Mouse (Mus musculus) ES-E14 (cell line): ENCODE results near the gene Lbp. TPM values are rescaled to one million over a fixed set of nuclear protein-coding genes. Genes with fewer than 3 reads are reported as not detected.

Experiments
- DNase-seq: peaks from one replicate; pipeline ENCODE4 v3.0.0-alpha.2; 2013; ENCODE audit warnings: low read depth, low spot score
- H3K27ac ChIP-seq: 2 replicates; pipeline ENCODE4 v1.5.1; 2012; ENCODE audit warnings: low read depth, mild to moderate bottlenecking, low read length, moderate library complexity, mixed read lengths; ENCODE audit not compliant: poor library complexity, insufficient read depth, severe bottlenecking
- H3K36me3 ChIP-seq: 2 replicates; pipeline ENCODE4 v1.6.1; 2012; ENCODE audit warnings: mild to moderate bottlenecking, low read length, moderate library complexity, mixed read lengths; ENCODE audit not compliant: control insufficient read depth, poor library complexity, insufficient read depth, severe bottlenecking
- H3K4me1 ChIP-seq, 2 experiments: fragments of 150-350 bp in 1 of 2; sonication (generic) in 1 of 2; 2 replicates each; pipeline ENCODE4 v1.6.1; 2012; ENCODE audit warnings: low read length in 2 of 2, mild to moderate bottlenecking in 1 of 2, mixed read lengths in 1 of 2; ENCODE audit not compliant: control insufficient read depth in 2 of 2, insufficient read depth in 2 of 2, poor library complexity in 1 of 2
- H3K4me3 ChIP-seq, 2 experiments: fragments of 150-350 bp in 1 of 2; sonication (generic) in 1 of 2; 2 replicates each; pipeline ENCODE4 v1.5.1; 2012; ENCODE audit warnings: low read length in 2 of 2, low read depth in 1 of 2, mild to moderate bottlenecking in 1 of 2, mixed read lengths in 1 of 2; ENCODE audit not compliant: insufficient read depth in 1 of 2, poor library complexity in 1 of 2, severe bottlenecking in 1 of 2
- H3K9ac ChIP-seq: 2 replicates; pipeline ENCODE4 v1.6.1; 2012; ENCODE audit warnings: low read depth, mild to moderate bottlenecking, low read length, mixed read lengths; ENCODE audit not compliant: poor library complexity, insufficient read depth, severe bottlenecking
- H3K9me3 ChIP-seq: fragments of 150-350 bp; sonication (generic); 2 replicates; pipeline ENCODE4 v1.6.1; 2012; ENCODE audit warnings: low read depth, mild to moderate bottlenecking, low read length; ENCODE audit not compliant: control insufficient read depth, insufficient read depth
- CHD2 ChIP-seq: IDR thresholded peaks from 2 replicates; pipeline ENCODE4 v1.6.1; 2014; ENCODE audit warnings: mild to moderate bottlenecking, low read depth, low read length, inconsistent platforms
- HCFC1 ChIP-seq: IDR thresholded peaks from 2 replicates; pipeline ENCODE4 v1.6.1; 2012; ENCODE audit warnings: low read length, inconsistent platforms, borderline replicate concordance; ENCODE audit not compliant: insufficient read depth
- MAFK ChIP-seq: IDR thresholded peaks from 2 replicates; pipeline ENCODE4 v1.6.1; 2014; ENCODE audit warnings: mild to moderate bottlenecking, low read depth, low read length, inconsistent platforms; ENCODE audit not compliant: insufficient read depth
- ZC3H11A ChIP-seq: IDR thresholded peaks from 2 replicates; pipeline ENCODE4 v1.6.1; 2012; ENCODE audit warnings: low read depth, mild to moderate bottlenecking, inconsistent platforms, low read length, borderline replicate concordance
- ZNF384 ChIP-seq: IDR thresholded peaks from 2 replicates; pipeline ENCODE4 v1.6.1; 2012; ENCODE audit warnings: low read depth, low read length, inconsistent platforms
- in situ Hi-C, 2 experiments: fragments of 600-800 bp; cut with MboI; formaldehyde crosslinking; loops; one replicate each; pipeline ENCODE4 v1.15.1; 2025; ENCODE audit warnings: low sequenced_read_pairs in 2 of 2, inconsistent platforms in 1 of 2; ENCODE audit not compliant: unreplicated experiment in 2 of 2
- total RNA-seq: library from RNA; depleted of rRNA; stranded (reverse); fragments of 300-350 nt; gene quantifications from 2 replicates; pipeline ENCODE4 v1.2.3, GENCODE M21; 2012

Gene Lbp
- total RNA-seq, 1 experiment: 0.18 TPM

DNA sequence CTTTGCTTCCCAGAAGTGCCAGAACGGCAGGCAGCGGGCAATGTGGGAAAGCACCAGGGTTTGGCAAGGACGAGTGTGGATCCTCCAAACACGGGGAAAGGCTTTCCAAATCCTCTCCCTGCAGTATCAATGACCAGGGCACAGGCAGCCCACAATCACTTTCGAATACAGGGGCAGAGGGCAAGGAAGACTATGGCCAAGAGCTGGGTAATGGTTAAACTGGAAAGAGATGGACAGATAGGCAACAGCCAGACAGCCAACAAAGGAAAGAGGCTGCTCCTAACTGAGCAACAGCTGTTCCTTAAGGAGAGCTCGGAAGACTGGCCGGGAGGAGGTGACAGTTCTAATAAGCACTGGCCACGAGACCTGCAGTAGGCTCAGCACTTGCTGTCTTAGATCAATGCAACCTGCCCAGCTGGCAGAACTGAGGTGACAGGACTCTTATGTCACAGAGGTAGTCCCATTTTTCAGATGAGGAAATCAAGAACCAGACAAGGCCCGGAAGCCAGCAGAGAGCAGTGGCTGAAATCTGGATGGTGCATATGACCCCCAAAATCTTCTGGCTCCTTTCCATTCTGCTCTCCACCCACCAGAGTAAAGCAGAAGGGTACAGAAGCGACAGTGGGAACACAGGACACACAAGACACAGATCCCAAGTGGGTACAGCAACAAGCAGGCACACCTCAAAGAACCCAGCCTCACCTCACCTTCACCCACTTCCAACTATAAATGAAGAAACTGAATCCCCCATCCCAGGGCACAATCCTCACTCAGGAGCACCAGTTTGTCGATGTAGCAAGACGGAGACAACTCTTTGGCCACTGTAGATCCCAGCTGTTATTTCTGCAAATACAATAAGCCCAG is 53.7 kb downstream of the Lbp start:
- Histone ChIP-seq H3K4me3 (peak overlapping the region; percentile 85 to 94), H3K9me3 (no peaks in the 10 kb centered on the region), H3K27ac (no peak overlapping the region), H3K4me1 (peaks cover 2 to 10% of the 10 kb centered on the region in 2 experiments; a peak in 2 of 4 replicates), H3K36me3 (peaks cover 58% of the 10 kb centered on the region), H3K9ac (peak overlapping the region; percentile 97)
- TF ChIP-seq HCFC1 (no peak), ZNF384 (no peak), ZC3H11A (no peak), CHD2 (no peak), MAFK (no peak)
- in situ Hi-C loops: no loop called here
- DNase-seq: no peak

DNA sequence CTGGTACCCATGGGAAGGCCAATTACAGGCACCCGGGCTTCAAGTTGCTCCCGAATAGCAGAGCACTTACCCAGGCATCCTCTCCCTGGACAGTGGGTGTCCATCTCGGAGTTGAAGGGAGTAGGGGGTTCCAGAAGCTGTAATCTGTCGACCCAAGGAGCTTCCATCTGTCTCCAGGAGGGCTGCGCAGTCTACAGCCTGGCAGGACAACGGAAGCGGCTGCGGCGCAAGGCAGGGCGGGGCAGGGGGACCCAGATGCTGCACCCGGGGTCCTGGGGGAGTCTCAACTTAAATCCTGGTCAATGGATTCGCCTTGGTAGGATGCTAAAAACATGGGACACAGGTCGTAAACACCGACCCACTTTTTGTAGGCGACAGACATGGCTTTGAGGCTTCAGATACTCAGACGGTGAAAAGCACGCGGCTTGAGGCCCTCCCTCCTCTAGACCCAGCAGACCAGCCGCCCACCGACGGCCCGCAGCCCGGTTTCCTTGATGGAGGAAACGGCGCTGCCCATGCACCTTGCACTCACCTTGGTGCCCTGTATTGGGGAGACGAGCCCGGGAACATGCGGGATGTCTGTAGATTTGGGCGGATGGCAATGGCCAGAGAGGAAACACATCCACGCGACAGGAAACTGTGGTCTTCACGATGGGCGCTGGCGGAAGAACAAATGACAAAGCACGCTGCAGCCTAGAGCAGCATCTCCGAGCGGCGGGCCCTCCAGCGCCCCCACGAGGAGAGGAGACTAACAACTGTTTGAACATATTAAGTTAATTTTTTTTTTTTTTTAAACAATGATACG is 54.8 kb downstream of the Lbp start:
- in situ Hi-C loops: no loop called here
- Histone ChIP-seq H3K4me3 (peak overlapping the region; percentile 85 to 94), H3K9me3 (no peaks in the 10 kb centered on the region), H3K36me3 (peaks cover 49% of the 10 kb centered on the region), H3K27ac (peak overlapping the region; percentile 83), H3K9ac (peak overlapping the region; percentile 97), H3K4me1 (peaks cover 2 to 10% of the 10 kb centered on the region in 2 experiments; a peak in 2 of 4 replicates)
- no peak for TF ChIP-seq CHD2
- no peak for TF ChIP-seq ZC3H11A
- no peak for TF ChIP-seq MAFK
- peak; percentile 66; the same call in 1 of the 2 replicates for TF ChIP-seq HCFC1
- TF ChIP-seq ZNF384: peak; percentile 97
- DNase-seq: peak; percentile 75

GRCm38 (mm10) chr2:158361678-158362320 is 55.5 kb downstream of the Lbp start:
- Histone ChIP-seq H3K4me3 (peak overlapping the region; percentile 19 to 85; a peak in 3 of 4 replicates), H3K27ac (peak overlapping the region; percentile 59; the same call in 1 of the 2 replicates), H3K4me1 (peaks cover 2 to 10% of the 10 kb centered on the region in 2 experiments; a peak in 2 of 4 replicates), H3K9ac (peak overlapping the region; percentile 69; the same call in 1 of the 2 replicates), H3K36me3 (peaks cover 41% of the 10 kb centered on the region), H3K9me3 (no peaks in the 10 kb centered on the region)
- in situ Hi-C loops: no loop called here
- TF ChIP-seq ZC3H11A (0 out of 2 replicates have a peak, but pooled peaks have one; percentile 29), CHD2 (no peak)
- DNase-seq: no peak

GRCm38 (mm10) chr2:158364175-158364574 is 57.9 kb downstream of the Lbp start:
- DNase-seq: no peak
- H3K9me3 ChIP-seq: no peaks in the 10 kb centered on the region
- H3K9ac ChIP-seq: no peak overlapping the region
- H3K27ac ChIP-seq: no peak overlapping the region
- in situ Hi-C loops: no loop called here
- peaks cover 18% of the 10 kb centered on the region for H3K36me3 ChIP-seq
- no peak overlapping the region for H3K4me3 ChIP-seq
- peaks cover 2 to 6% of the 10 kb centered on the region in 2 experiments; a peak in 2 of 4 replicates for H3K4me1 ChIP-seq
- TF ChIP-seq MAFK: no peak
- TF ChIP-seq HCFC1: no peak
- no peak for TF ChIP-seq ZC3H11A
- TF ChIP-seq ZNF384: no peak
- TF ChIP-seq CHD2: no peak
